Mouse (Mus musculus) left cerebral cortex, postnatal 14 days (tissue): ENCODE measurements around the gene Gadd45a. TPM values are rescaled to one million over a fixed set of nuclear protein-coding genes. Genes with fewer than 3 reads are reported as not detected.
"Not testable (repeated sequence)": the region's sequence is repeated elsewhere in the genome, so short reads cannot be mapped to it uniquely, and the experiment has no call there.

Experiments used
- DNase-seq, 2 experiments: peaks; one replicate each; pipeline ENCODE4 v3.0.0; 2021 to 2022; ENCODE audit warnings: low spot score in 2 of 2, mixed read lengths in 1 of 2
- intact Hi-C: fragments of 180-260 bp; cut with DNase I; formaldehyde crosslinking; loops from one replicate; pipeline ENCODE4 v1.15.1; 2025
- total RNA-seq, 2 experiments: library from RNA; stranded (reverse); gene quantifications; 2 replicates each; pipeline ENCODE4 v1.2.3; 2021

The Gadd45a gene
- total RNA-seq, 2 experiments from 2014 or later = 6.6 to 10.3 TPM

GRCm38 (mm10) chr6:67050063-67050462, 12.8 kb upstream of the Gadd45a start:
- intact Hi-C loops = no loop called here
- DNase-seq = no peak

GRCm38 (mm10) chr6:67049695-67050038, 12.4 kb upstream of the Gadd45a start:
- intact Hi-C loops = no loop called here
- no peak for DNase-seq

DNA sequence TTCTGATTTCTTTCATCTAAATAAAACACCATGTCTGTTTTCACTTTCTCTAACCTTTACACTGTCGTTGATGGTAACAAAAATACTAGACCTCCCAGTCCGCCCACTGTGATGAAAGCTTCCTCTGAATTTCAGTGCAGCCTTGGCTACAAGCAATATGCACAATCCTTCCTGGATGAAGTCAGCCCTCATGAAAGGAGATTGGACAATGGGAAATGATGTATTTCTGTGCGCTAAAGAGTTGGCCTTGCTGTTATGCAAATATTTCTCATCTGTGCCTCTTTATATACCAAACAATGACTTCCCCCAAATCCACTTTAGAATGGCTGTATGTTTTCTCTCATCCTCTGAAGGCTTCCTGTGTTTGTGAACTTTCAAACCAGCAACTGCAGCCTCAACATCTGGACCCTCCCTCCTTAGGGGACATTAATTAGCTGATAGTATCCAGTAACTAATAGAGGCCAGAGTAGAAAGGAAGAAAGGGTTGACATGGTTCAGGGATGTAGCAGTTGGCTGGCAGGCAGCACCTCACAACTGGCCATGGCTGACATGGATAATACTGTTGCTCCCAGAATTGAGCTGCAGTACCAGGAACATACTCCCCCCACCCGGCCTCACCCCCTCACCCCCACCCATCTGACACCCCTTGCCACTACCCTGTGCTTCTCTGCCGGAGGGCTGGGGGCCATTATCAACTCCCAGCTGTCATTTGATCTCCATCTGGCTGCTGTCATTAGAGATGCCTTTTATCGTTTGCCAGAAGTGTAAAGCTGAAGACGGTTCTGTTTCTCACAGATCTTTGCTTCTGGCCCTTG, 11.8 kb upstream of the Gadd45a start:
- no peak for DNase-seq
- intact Hi-C loops = no loop called here

DNA sequence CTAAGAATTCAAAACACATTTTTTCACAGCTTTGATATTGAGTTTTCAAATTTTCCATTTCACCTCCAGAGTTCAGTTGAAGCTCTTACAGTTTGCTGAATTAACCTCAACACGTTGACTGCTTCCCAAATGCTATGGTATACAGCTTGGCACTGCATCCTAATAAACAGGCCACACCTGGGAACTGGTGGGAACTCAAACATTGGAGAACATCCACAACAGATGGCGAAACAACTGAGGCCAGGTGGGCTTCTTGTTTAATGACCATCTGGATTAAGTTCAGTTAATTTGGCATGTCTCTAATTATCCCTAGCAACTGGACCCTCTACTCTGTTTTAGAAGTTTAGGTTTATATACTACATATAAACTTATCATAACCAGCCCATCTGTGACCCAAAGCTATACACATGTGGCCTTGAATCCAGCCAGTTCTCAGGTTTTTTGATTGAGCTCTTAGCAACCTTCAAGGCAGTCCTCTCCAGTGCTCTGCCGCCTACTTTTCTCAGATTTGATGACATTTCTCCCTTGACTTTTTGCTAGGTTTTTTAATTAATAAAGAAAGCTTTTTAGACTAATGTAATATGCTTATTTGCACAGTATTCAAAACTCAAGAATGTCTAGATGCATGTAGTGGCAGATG, 10.9 kb upstream of the Gadd45a start:
- intact Hi-C loops = no loop called here
- DNase-seq = no peak

- DNase-seq = no peak
- intact Hi-C loops = no loop called here
These were observed 9.7 kb upstream of the Gadd45a start for GRCm38 (mm10) chr6:67046937-67047336.

- DNase-seq = no peak
- intact Hi-C loops = no loop called here
These were observed 8.2 kb upstream of the Gadd45a start for GRCm38 (mm10) chr6:67045424-67045823.

- intact Hi-C loops = no loop called here
- DNase-seq = no peak
These were observed 3.7 kb upstream of the Gadd45a start for GRCm38 (mm10) chr6:67040904-67041410.

DNA sequence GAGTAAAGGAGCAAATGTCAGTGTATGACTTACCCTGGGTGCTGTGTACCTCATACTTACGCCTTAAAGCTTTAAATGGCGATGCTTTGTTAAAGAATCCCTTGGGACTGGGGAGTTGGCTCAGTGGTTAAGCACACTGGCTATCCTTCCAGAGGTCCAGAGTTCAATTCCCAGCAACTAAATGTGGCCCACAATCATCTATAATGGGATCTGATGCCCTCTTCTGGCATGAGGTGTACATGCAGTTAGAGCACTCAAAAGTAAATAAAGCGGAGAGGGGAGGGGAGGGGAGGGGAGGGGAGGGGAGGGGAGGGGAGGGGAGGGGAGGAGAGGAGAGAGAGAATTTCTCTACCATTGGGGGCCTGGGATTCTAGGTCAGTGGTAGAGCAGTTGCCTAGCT, 1.7 kb upstream of the Gadd45a start:
- DNase-seq = no peak
- intact Hi-C loops = loop anchor here (5.0 kb wide), 3 partner anchors 103 to 228 kb away; no protein-coding TSS in a partner anchor

- intact Hi-C loops = loop anchor here (5.0 kb wide), 3 partner anchors 106 to 231 kb away; no protein-coding TSS in a partner anchor
- peak; percentile 77 to 79 for DNase-seq
These were observed 873 bp downstream of the Gadd45a start for GRCm38 (mm10) chr6:67036356-67036811.

DNA sequence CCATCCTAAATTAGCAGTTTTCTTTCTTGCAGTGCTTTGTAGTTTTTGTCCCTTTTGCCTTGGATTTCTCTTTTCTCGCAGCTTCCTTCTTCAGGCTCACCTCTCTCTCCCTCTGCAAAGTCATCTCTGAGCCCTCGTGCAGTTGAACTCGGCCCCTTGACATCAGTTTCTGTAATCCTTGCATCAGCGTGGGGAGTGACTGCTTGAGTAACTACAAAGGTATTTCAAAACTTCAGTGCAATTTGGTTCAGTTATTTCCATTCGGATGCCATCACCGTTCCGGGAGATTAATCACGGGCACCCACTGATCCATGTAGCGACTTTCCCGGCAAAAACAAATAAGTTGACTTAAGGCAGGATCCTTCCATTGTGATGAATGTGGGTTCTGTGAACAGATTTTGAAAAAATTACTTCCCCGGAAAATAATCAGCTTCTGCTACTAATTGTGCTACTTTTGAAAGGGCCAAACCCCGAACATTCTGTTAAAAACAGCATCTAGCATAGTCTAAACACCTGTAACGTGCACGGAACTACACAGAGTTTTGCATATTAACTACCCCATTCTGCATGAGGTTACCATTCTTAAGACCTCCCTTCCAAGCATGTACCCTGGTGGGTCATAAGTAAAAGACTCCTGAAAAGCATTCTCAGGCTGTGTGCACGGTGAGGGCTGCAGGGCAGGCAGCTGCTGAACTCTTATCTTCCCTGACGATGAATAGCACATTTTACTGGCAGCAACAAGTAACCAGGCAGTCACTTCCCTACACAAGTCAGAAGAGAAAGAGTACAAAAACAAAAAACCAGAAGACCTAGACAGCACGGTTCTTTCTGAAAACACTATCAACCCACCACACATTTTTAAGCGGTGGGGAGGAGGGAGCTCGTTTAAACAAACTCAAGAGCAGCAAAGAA, 1.6 kb downstream of the Gadd45a start:
- intact Hi-C loops = loop anchor here (5.0 kb wide), 3 partner anchors 107 to 232 kb away; no protein-coding TSS in a partner anchor
- DNase-seq = no peak

DNA sequence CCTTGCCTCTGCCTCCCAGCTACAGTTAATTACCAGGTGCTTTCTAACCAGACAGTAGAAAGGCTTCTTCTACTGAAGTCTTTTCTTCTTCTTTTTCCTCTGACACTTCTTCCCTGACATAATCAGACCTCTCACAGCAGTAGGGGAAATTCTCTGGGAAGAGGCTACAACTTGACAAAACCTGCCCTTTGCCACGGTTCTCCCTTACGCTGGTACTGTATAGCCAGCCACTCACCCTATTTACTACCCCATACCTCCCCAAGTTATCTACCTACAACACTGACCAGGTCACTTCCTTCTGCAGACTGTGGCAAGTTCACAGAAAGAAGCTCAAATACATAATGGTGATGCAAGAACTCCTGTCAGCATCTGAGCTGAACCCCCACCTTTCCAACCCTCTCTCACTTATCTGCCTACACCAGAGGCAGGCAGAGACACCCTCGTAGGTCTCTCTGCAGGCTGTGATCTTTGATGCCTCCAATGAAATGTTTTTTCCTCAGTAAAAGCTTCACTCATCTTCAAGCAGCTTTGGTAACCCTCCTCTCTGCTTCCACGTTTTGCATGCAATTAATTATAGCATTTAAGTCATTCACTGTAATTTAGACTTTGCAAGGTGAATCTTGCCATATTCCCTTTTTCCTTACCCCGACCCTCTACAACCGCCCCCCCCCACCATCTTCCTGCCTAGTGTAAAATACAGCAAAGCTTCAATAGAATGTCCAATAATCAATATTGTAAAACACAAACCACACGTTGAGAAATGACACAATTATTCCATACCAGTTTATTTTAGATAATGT, 2.7 kb downstream of the Gadd45a start:
- no peak for DNase-seq
- intact Hi-C loops = loop anchor here (5.0 kb wide), 3 partner anchors 108 to 233 kb away; no protein-coding TSS in a partner anchor

GRCm38 (mm10) chr6:67033604-67034003, 3.7 kb downstream of the Gadd45a start:
- intact Hi-C loops = no loop called here
- DNase-seq = no peak

DNA sequence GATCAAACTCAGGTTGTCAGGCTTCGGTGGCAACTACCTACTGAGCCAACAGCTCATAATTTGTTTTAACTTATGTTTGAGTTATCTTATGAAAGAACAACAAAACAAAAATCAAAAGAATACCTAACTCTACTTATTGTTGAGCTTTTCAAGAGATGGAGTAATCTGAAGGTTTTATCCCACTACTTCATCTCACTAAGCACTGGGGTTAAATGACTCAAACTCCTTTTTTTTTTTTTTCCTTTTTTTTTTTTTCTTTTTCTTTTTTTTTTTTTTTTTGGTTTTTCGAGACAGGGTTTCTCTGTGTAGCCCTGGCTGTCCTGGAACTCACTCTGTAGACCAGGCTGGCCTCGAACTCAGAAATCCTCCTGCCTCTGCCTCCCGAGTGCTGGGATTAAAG, 4.3 kb downstream of the Gadd45a start:
- intact Hi-C loops, DNase-seq: not testable (repeated sequence)

GRCm38 (mm10) chr6:67032551-67032950, 4.7 kb downstream of the Gadd45a start:
- intact Hi-C loops, DNase-seq: not testable (repeated sequence)

DNA sequence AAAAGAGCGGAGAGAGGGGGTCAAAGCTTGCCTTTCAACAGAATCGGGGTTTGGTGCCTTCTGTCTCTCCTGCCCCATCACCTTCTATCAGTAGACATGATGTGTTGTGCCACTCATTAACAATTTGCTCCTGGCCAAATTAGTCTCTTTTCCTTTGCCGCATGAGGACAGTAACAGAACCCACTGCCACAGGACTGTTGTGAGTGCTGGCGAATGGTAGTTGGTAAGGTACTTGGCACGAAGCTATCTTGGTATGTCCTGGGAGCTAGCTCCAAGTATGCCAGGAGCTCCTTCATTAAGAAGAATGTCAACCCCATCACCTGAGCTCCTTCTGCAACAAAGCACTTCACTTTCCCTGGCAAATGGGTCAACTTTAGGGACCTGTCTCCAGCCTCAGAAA, 6.4 kb downstream of the Gadd45a start:
- no peak for DNase-seq
- intact Hi-C loops = no loop called here

DNA sequence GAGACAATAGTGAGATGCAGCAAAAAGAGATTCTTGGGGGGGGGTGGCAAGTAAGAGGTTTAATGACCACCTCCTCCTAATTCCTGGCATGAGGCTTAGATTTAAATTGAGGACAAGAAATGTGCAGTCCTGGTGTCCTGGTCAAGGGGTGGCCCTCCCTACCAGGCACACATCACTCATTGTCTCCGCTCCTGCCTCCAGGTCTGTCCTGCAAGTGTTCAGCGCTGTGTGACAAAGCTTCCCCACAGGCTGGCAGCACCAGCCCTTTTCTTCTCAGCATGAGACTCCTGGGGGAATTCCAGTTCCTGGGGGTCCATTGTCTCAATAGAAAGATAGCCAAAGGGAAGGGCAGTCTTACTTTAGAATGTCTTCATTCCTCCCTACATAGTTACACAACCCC, 6.8 kb downstream of the Gadd45a start:
- DNase-seq = no peak
- intact Hi-C loops = no loop called here

- intact Hi-C loops = no loop called here
These were observed 7.3 kb downstream of the Gadd45a start for GRCm38 (mm10) chr6:67029987-67030386.

GRCm38 (mm10) chr6:67029312-67029950, 7.8 kb downstream of the Gadd45a start:
- DNase-seq = no peak
- intact Hi-C loops = no loop called here

More at GRCm38 (mm10) chr6:67029987-67030386, 7.3 kb downstream of the Gadd45a start:
- DNase-seq = no peak
